Mouse (Mus musculus): ENCODE results near the gene Eif2d.

- TF ChIP-seq CTCF (IDR thresholded peaks at IDR 0.05) (no peak), EP300 (IDR thresholded peaks at IDR 0.05) (no peak)
Measured at GRCm38 (mm10) chr1:131184956-131185660, 32.1 kb downstream of the Eif2d start.
